Mouse (Mus musculus) granulocyte monocyte progenitor cell, adult 5-6 weeks (primary cell): Measurements from ENCODE around the gene Foxa1. TPM values are rescaled to one million over a fixed set of nuclear protein-coding genes. Genes with fewer than 3 reads are reported as not detected.

ENCODE experiments used
- ATAC-seq: replicated peaks from 2 replicates; pipeline ENCODE4 v1.8.0; 2016; ENCODE audit warnings: mild to moderate bottlenecking, moderate TSS enrichment, inconsistent platforms; ENCODE audit not compliant: poor library complexity, severe bottlenecking
- total RNA-seq, 2 experiments: library from RNA; stranded (forward) in 1 of 2; stranded (reverse) in 1 of 2; fragments of 200-712, 200-1000 nt in 1 of 2; fragments of >200 nt in 1 of 2; fragmentation: Nextera tagmentation in 1 of 2; gene quantifications; 2 replicates each; pipeline ENCODE4 v1.2.3; 2014 to 2017

Gene Foxa1
- total RNA-seq, 2 experiments from 2014 or later: not detected

DNA sequence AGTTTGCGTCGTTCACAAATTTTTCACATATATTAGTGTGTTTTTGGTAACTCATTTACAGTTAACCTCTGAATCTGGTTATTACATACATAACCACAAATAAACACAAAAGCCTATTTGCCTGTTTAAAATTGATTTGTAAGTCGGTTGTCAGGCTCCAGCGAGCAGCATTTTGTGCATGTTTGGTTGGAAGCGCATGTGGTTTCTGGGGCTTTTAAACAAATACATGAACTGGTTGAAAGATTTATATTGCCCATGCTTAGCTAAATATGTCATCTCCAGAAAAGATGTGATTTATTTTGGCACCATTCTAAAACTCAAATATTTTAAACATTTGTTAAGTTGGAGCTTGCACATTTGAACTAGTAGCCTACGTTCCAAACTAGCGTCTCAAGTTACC, 46.5 kb downstream of the Foxa1 start:
- ATAC-seq: no peak

GRCm38 (mm10) chr12:57496347-57497119, 50.2 kb downstream of the Foxa1 start:
- ATAC-seq: no peak

Other genes with a start within 250 kb of the Foxa1 start
- gene Ttc6, start 17.2 kb upstream of the Foxa1 start, total RNA-seq (2014; fragmentation: Nextera tagmentation): not detected in 2 replicates
- gene Ttc6, start 17.2 kb upstream of the Foxa1 start, total RNA-seq (2017): not detected in 2 replicates